Mouse (Mus musculus) thymus, postnatal 36 days (tissue): ENCODE results near the gene Ddost.

Experiments used
- DNase-seq, 2 experiments: peaks; one replicate each; pipeline ENCODE4 v3.0.0; 2022; ENCODE audit warnings: mixed read lengths in 2 of 2

Ddost gene

GRCm38 (mm10) chr4:138339963-138340362 is 35.4 kb downstream of the Ddost start:
- peak; percentile 24 to 26 for DNase-seq

GRCm38 (mm10) chr4:138341393-138341792 is 36.9 kb downstream of the Ddost start:
- no peak for DNase-seq

GRCm38 (mm10) chr4:138342048-138342447 is 37.5 kb downstream of the Ddost start:
- no peak for DNase-seq

- DNase-seq = no peak
Observed at GRCm38 (mm10) chr4:138342778-138343177, 38.2 kb downstream of the Ddost start.

- no peak for DNase-seq
Observed at GRCm38 (mm10) chr4:138343341-138343837, 38.9 kb downstream of the Ddost start.

- DNase-seq = no peak
Observed at GRCm38 (mm10) chr4:138344891-138345545, 40.5 kb downstream of the Ddost start.

GRCm38 (mm10) chr4:138347280-138347679 is 42.8 kb downstream of the Ddost start:
- DNase-seq = no peak

GRCm38 (mm10) chr4:138348716-138349115 is 44.2 kb downstream of the Ddost start:
- DNase-seq = no peak

- no peak for DNase-seq
Observed at GRCm38 (mm10) chr4:138351821-138352220, 47.3 kb downstream of the Ddost start.

- DNase-seq = no peak
Observed at GRCm38 (mm10) chr4:138352692-138353091, 48.2 kb downstream of the Ddost start.

GRCm38 (mm10) chr4:138353438-138354171 is 49.1 kb downstream of the Ddost start:
- no peak for DNase-seq

GRCm38 (mm10) chr4:138355496-138355895 is 51.0 kb downstream of the Ddost start:
- DNase-seq = no peak

- no peak for DNase-seq
Observed at GRCm38 (mm10) chr4:138356141-138356540, 51.6 kb downstream of the Ddost start.

- no peak for DNase-seq
Observed at GRCm38 (mm10) chr4:138356551-138356950, 52.0 kb downstream of the Ddost start.

- no peak for DNase-seq
Observed at GRCm38 (mm10) chr4:138358176-138358575, 53.6 kb downstream of the Ddost start.

GRCm38 (mm10) chr4:138361370-138361821 is 56.9 kb downstream of the Ddost start:
- no peak for DNase-seq
